Mouse (Mus musculus): ENCODE data around the gene Metap1d. TPM values are rescaled to one million over a fixed set of nuclear protein-coding genes. Genes with fewer than 3 reads are reported as not detected.

Metap1d gene
- total RNA-seq, 2 experiments from 2014 or later: 18.1 to 96.1 TPM

GRCm38 (mm10) chr2:71517466-71518099 is 64.5 kb downstream of the Metap1d start:
- ATAC-seq (replicated peaks; ENCODE audit: low FRiP score, low TSS enrichment, poor library complexity, severe bottlenecking): no peak

GRCm38 (mm10) chr2:71522871-71523270 is 69.8 kb downstream of the Metap1d start:
- ATAC-seq (replicated peaks; ENCODE audit: low FRiP score, low TSS enrichment, poor library complexity, severe bottlenecking): no peak

GRCm38 (mm10) chr2:71523431-71523830 is 70.4 kb downstream of the Metap1d start:
- ATAC-seq (replicated peaks; ENCODE audit: low FRiP score, low TSS enrichment, poor library complexity, severe bottlenecking): no peak

- ATAC-seq (replicated peaks; ENCODE audit: low FRiP score, low TSS enrichment, poor library complexity, severe bottlenecking): no peak
These were observed 71.7 kb downstream of the Metap1d start for GRCm38 (mm10) chr2:71524763-71525162.

- ATAC-seq (replicated peaks; ENCODE audit: low FRiP score, low TSS enrichment, poor library complexity, severe bottlenecking): no peak
These were observed 73.7 kb downstream of the Metap1d start for GRCm38 (mm10) chr2:71526595-71527322.

GRCm38 (mm10) chr2:71527323-71528013 is 74.4 kb downstream of the Metap1d start:
- no peak for ATAC-seq (replicated peaks; ENCODE audit: low FRiP score, low TSS enrichment, poor library complexity, severe bottlenecking)

- no peak for ATAC-seq (replicated peaks; ENCODE audit: low FRiP score, low TSS enrichment, poor library complexity, severe bottlenecking)
These were observed 75.1 kb downstream of the Metap1d start, which contains the start of gene Dlx1 for GRCm38 (mm10) chr2:71528014-71528713. TSS of gene Dlx1 (plus strand) at chr2:71528113.

- ATAC-seq (replicated peaks; ENCODE audit: low FRiP score, low TSS enrichment, poor library complexity, severe bottlenecking): no peak
These were observed 75.8 kb downstream of the Metap1d start for GRCm38 (mm10) chr2:71528714-71529510.

GRCm38 (mm10) chr2:71529511-71530351 is 76.7 kb downstream of the Metap1d start:
- peak; percentile 82 for ATAC-seq (replicated peaks; ENCODE audit: low FRiP score, low TSS enrichment, poor library complexity, severe bottlenecking)

- ATAC-seq (replicated peaks; ENCODE audit: low FRiP score, low TSS enrichment, poor library complexity, severe bottlenecking): no peak
These were observed 77.5 kb downstream of the Metap1d start for GRCm38 (mm10) chr2:71530391-71531123.

GRCm38 (mm10) chr2:71531124-71531590 is 78.1 kb downstream of the Metap1d start:
- ATAC-seq (replicated peaks; ENCODE audit: low FRiP score, low TSS enrichment, poor library complexity, severe bottlenecking): no peak

GRCm38 (mm10) chr2:71531990-71532970 is 79.2 kb downstream of the Metap1d start:
- no peak for ATAC-seq (replicated peaks; ENCODE audit: low FRiP score, low TSS enrichment, poor library complexity, severe bottlenecking)

- ATAC-seq (replicated peaks; ENCODE audit: low FRiP score, low TSS enrichment, poor library complexity, severe bottlenecking): no peak
These were observed 80.0 kb downstream of the Metap1d start for GRCm38 (mm10) chr2:71533094-71533493.

GRCm38 (mm10) chr2:71534242-71535052 is 81.4 kb downstream of the Metap1d start:
- no peak for ATAC-seq (replicated peaks; ENCODE audit: low FRiP score, low TSS enrichment, poor library complexity, severe bottlenecking)

- no peak for ATAC-seq (replicated peaks; ENCODE audit: low FRiP score, low TSS enrichment, poor library complexity, severe bottlenecking)
These were observed 87.7 kb downstream of the Metap1d start for GRCm38 (mm10) chr2:71540611-71541417.
